Comparison of ENCODE assay signal across 8 mouse cellular contexts in genomic region chr11:60184346-60185325, GRCm38 (mm10). TPM values are rescaled to one million over a fixed set of nuclear protein-coding genes. Genes with fewer than 3 reads are reported as not detected.
DNase-seq lines count a peak whose midpoint lies in the region; ATAC-seq and TF ChIP-seq lines count a peak whose summit lies in the region.

No protein-coding gene starts in this region.

- peak; percentile 46; the same call in 1 of the 2 replicates for TF ChIP-seq POLR2A in cortical plate, adult 2 months (IDR thresholded peaks at IDR 0.05; ENCODE audit: extremely low read depth, insufficient read depth, low read length)
- no peak for TF ChIP-seq POLR2A in cerebellum, adult 2 months (IDR thresholded peaks at IDR 0.05; ENCODE audit: borderline replicate concordance, insufficient read depth, low read length)

- intact Hi-C loops in heart, postnatal 10 days (cut with DNase I): loop anchor here (2.0 kb wide), 1 partner anchor 80 kb away; the partner anchor contains the start of gene Rai1

- peaks cover 76% of the 10 kb centered on the region for H3K4me1 ChIP-seq in heart, embryonic 15.5 days (replicated peaks)
- H3K4me1 ChIP-seq in cortical plate, adult 2 months (ENCODE audit: control insufficient read depth, insufficient read depth, low read length): peaks cover 21% of the 10 kb centered on the region
- H3K4me1 ChIP-seq in hindbrain, postnatal 0 days (ENCODE audit: insufficient read depth, low read length): peaks cover 52% of the 10 kb centered on the region
- peaks cover 70% of the 10 kb centered on the region for H3K4me1 ChIP-seq in midbrain, embryonic 13.5 days (replicated peaks)
- H3K4me1 ChIP-seq in cerebellum, adult 2 months (ENCODE audit: control insufficient read depth, insufficient read depth, low read length): peaks cover 52% of the 10 kb centered on the region

- H3K36me3 ChIP-seq in heart, embryonic 15.5 days: peaks cover 39% of the 10 kb centered on the region
- H3K36me3 ChIP-seq in hindbrain, postnatal 0 days (ENCODE audit: insufficient read depth, low read length): peaks cover 20% of the 10 kb centered on the region; the same call in 1 of the 2 replicates
- H3K36me3 ChIP-seq in midbrain, embryonic 13.5 days: peaks cover 46% of the 10 kb centered on the region

- no peak for TF ChIP-seq CTCF in cortical plate, adult 2 months (IDR thresholded peaks at IDR 0.05; ENCODE audit: extremely low read depth, insufficient read depth, low read length)
- TF ChIP-seq CTCF in hindbrain, postnatal 0 days (IDR thresholded peaks at IDR 0.05; ENCODE audit: low read depth): no peak
- TF ChIP-seq CTCF in cerebellum, adult 2 months (IDR thresholded peaks at IDR 0.05; ENCODE audit: borderline replicate concordance, insufficient read depth, low read depth, low read length): no peak

- WGBS in heart, embryonic 15.5 days: 36% methylated on average over 22 of the region's 22 CpGs
- 21% methylated on average over 22 of the region's 22 CpGs for WGBS in hindbrain, postnatal 0 days
- 28% methylated on average over 22 of the region's 22 CpGs for WGBS in midbrain, embryonic 13.5 days
- WGBS in cerebellum, adult 2 months: 43% methylated on average over 22 of the region's 22 CpGs

- H3K4me2 ChIP-seq in heart, embryonic 15.5 days: 0 out of 2 replicates have a peak overlapping the region, but pooled peaks have one; percentile 9
- H3K4me2 ChIP-seq in hindbrain, postnatal 0 days (ENCODE audit: low read depth, low read length): no peak overlapping the region
- peak overlapping the region; percentile 25 for H3K4me2 ChIP-seq in midbrain, embryonic 13.5 days (replicated peaks)

- ATAC-seq in heart, embryonic 15.5 days (replicated peaks; ENCODE audit: insufficient number of reproducible peaks, insufficient read depth, low FRiP score, low read depth): no peak
- ATAC-seq in hindbrain, postnatal 0 days: peak; percentile 31
- ATAC-seq in midbrain, embryonic 13.5 days: peak; percentile 29

- no peak overlapping the region for H3K4me3 ChIP-seq in heart, embryonic 15.5 days
- H3K4me3 ChIP-seq in cortical plate, adult 2 months (ENCODE audit: insufficient read depth, low read length): no peak overlapping the region
- no peak overlapping the region for H3K4me3 ChIP-seq in hindbrain, postnatal 0 days (ENCODE audit: low read length)
- H3K4me3 ChIP-seq in midbrain, embryonic 13.5 days (replicated peaks): no peak overlapping the region
- no peak overlapping the region for H3K4me3 ChIP-seq in cerebellum, adult 2 months (replicated peaks; ENCODE audit: insufficient read depth, low read depth, low read length)

- H3K9ac ChIP-seq in heart, embryonic 15.5 days: no peak overlapping the region
- H3K9ac ChIP-seq in hindbrain, postnatal 0 days (replicated peaks; ENCODE audit: low read length): peak overlapping the region; percentile 39
- peak overlapping the region; percentile 56 for H3K9ac ChIP-seq in midbrain, embryonic 13.5 days (replicated peaks)

- no peak for DNase-seq in heart, postnatal 10 days
- DNase-seq in hindbrain, postnatal 0 days (ENCODE audit: low spot score): peak; percentile 70
- DNase-seq in urinary bladder, postnatal 36 days (ENCODE audit: low spot score in 2 of 2): no peak
- DNase-seq in adrenal gland, postnatal 10 days: no peak
- no peak for DNase-seq in cerebellum, adult 2 months

- no peaks in the 10 kb centered on the region for H3K9me3 ChIP-seq in heart, embryonic 15.5 days (replicated peaks)
- H3K9me3 ChIP-seq in hindbrain, postnatal 0 days (ENCODE audit: low read length): no peaks in the 10 kb centered on the region
- H3K9me3 ChIP-seq in midbrain, embryonic 13.5 days: no peaks in the 10 kb centered on the region

- H3K27me3 ChIP-seq in heart, embryonic 15.5 days: no peaks in the 10 kb centered on the region
- H3K27me3 ChIP-seq in hindbrain, postnatal 0 days (ENCODE audit: insufficient read depth, low read length): no peaks in the 10 kb centered on the region
- no peaks in the 10 kb centered on the region for H3K27me3 ChIP-seq in midbrain, embryonic 13.5 days
- no peaks in the 10 kb centered on the region for H3K27me3 ChIP-seq in cerebellum, adult 2 months (ENCODE audit: control insufficient read depth, insufficient read depth, low read length)

- H3K27ac ChIP-seq in heart, embryonic 15.5 days: peak overlapping the region; percentile 42
- peak overlapping the region; percentile 36 for H3K27ac ChIP-seq in cortical plate, adult 2 months (ENCODE audit: insufficient read depth, low read length)
- H3K27ac ChIP-seq in hindbrain, postnatal 0 days: peak overlapping the region; percentile 76
- H3K27ac ChIP-seq in midbrain, embryonic 13.5 days: peak overlapping the region; percentile 90
- H3K27ac ChIP-seq in cerebellum, adult 2 months (ENCODE audit: insufficient read depth, low read length): no peak overlapping the region

RNA-seq across cellular contexts. Expression of gene Srebf1, which starts 37.7 kb away (rescaled TPM):
- polyA plus RNA-seq in heart, embryonic 15.5 days (2015; fragmentation: Nextera tagmentation; extraction: Ambion mirVana): 36.5 and 61.1 TPM in 2 replicates
- 10 to 100 TPM; 40.2 to 42.6 TPM for total RNA-seq in heart, postnatal 10 days (2021)
- polyA plus RNA-seq in cortical plate, adult 2 months (2012; rRNA removed): 51.2 and 56.7 TPM in 2 replicates
- 163 and 169 TPM in 2 replicates for total RNA-seq in hindbrain, postnatal 0 days (2014; rRNA removed)
- polyA plus RNA-seq in hindbrain, postnatal 0 days (2015; fragmentation: Nextera tagmentation; extraction: Ambion mirVana): 50.6 and 59.5 TPM in 2 replicates
- 38.5 and 46.0 TPM in 2 replicates for polyA plus RNA-seq in midbrain, embryonic 13.5 days (2015; fragmentation: Nextera tagmentation; extraction: Ambion mirVana)
- total RNA-seq in adrenal gland, postnatal 10 days (2021): 100 to 1,000 TPM; 126 to 185 TPM
- polyA plus RNA-seq in cerebellum, adult 2 months (2012; rRNA removed): 56.1 and 66.3 TPM in 2 replicates
